Mouse (Mus musculus): ENCODE results near the gene Sim2. TPM values are rescaled to one million over a fixed set of nuclear protein-coding genes. Genes with fewer than 3 reads are reported as not detected.

Sim2 gene
- polyA plus RNA-seq, 1 experiment: 8.6 TPM

GRCm38 (mm10) chr16:94059820-94060219, 24.9 kb upstream of the Sim2 start:
- H3K4me3 ChIP-seq: no peak overlapping the region
- no peaks in the 10 kb centered on the region for H3K36me3 ChIP-seq (ENCODE audit: control insufficient read depth, insufficient read depth)
- no peak for TF ChIP-seq USF1 (IDR thresholded peaks at IDR 0.05; ENCODE audit: low read depth)
- no peak for TF ChIP-seq TCF3 (IDR thresholded peaks at IDR 0.05; ENCODE audit: insufficient read length, low read depth)
- no peak overlapping the region for H3K4me2 ChIP-seq (ENCODE audit: low read depth)
- no peak overlapping the region for H3ac ChIP-seq (ENCODE audit: control insufficient read depth, insufficient read length)
- H3K27me3 ChIP-seq (ENCODE audit: control insufficient read depth, insufficient read depth, insufficient read length): no peaks in the 10 kb centered on the region
- no peaks in the 10 kb centered on the region for H3K79me2 ChIP-seq (ENCODE audit: control insufficient read depth, insufficient read depth)

GRCm38 (mm10) chr16:94064211-94064610, 20.5 kb upstream of the Sim2 start:
- H3K27me3 ChIP-seq (ENCODE audit: control insufficient read depth, insufficient read depth, insufficient read length): no peaks in the 10 kb centered on the region
- no peak overlapping the region for H3K4me3 ChIP-seq

GRCm38 (mm10) chr16:94065728-94066674, 18.7 kb upstream of the Sim2 start:
- Histone ChIP-seq H3K79me2 (ENCODE audit: control insufficient read depth, insufficient read depth) (no peaks in the 10 kb centered on the region), H3K36me3 (ENCODE audit: control insufficient read depth, insufficient read depth) (no peaks in the 10 kb centered on the region), H3K4me2 (ENCODE audit: low read depth) (no peak overlapping the region), H3K4me3 (no peak overlapping the region), H3K27me3 (ENCODE audit: control insufficient read depth, insufficient read depth, insufficient read length) (no peaks in the 10 kb centered on the region), H3ac (ENCODE audit: control insufficient read depth, insufficient read length) (no peak overlapping the region)
- no peak for TF ChIP-seq USF1 (IDR thresholded peaks at IDR 0.05; ENCODE audit: low read depth)

More at GRCm38 (mm10) chr16:94064211-94064610, 20.5 kb upstream of the Sim2 start:
- H3K4me2 ChIP-seq (ENCODE audit: low read depth): no peak overlapping the region
- H3ac ChIP-seq (ENCODE audit: control insufficient read depth, insufficient read length): no peak overlapping the region
- no peaks in the 10 kb centered on the region for H3K36me3 ChIP-seq (ENCODE audit: control insufficient read depth, insufficient read depth)
- no peaks in the 10 kb centered on the region for H3K79me2 ChIP-seq (ENCODE audit: control insufficient read depth, insufficient read depth)
- TF ChIP-seq CEBPB (IDR thresholded peaks at IDR 0.05; ENCODE audit: insufficient read depth, poor library complexity, severe bottlenecking): no peak

GRCm38 (mm10) chr16:94066771-94067170, 18.0 kb upstream of the Sim2 start:
- H3ac ChIP-seq (ENCODE audit: control insufficient read depth, insufficient read length): no peak overlapping the region
- no peaks in the 10 kb centered on the region for H3K36me3 ChIP-seq (ENCODE audit: control insufficient read depth, insufficient read depth)
- no peak overlapping the region for H3K4me2 ChIP-seq (ENCODE audit: low read depth)
- H3K4me3 ChIP-seq: no peak overlapping the region
- TF ChIP-seq USF1 (IDR thresholded peaks at IDR 0.05; ENCODE audit: low read depth) (no peak), SRF (IDR thresholded peaks at IDR 0.05; ENCODE audit: control insufficient read depth, insufficient read length, low read depth) (no peak), MYOG (IDR thresholded peaks at IDR 0.05; ENCODE audit: control insufficient read depth in 1 of 3, insufficient read depth in 1 of 3, insufficient read length in 2 of 3, low read depth in 2 of 3) (no peak), POLR2AphosphoS2 (IDR thresholded peaks at IDR 0.05; ENCODE audit: insufficient read length, low read depth) (no peak), MAX (IDR thresholded peaks at IDR 0.05; ENCODE audit: low read depth) (no peak), CEBPB (IDR thresholded peaks at IDR 0.05; ENCODE audit: insufficient read depth, poor library complexity, severe bottlenecking) (no peak), POLR2A (IDR thresholded peaks at IDR 0.05; ENCODE audit: insufficient read length, low read depth) (no peak), E2F4 (IDR thresholded peaks at IDR 0.05; ENCODE audit: insufficient read depth) (no peak), REST (IDR thresholded peaks at IDR 0.05; ENCODE audit: insufficient read depth, insufficient read length) (no peak)
- H3K27me3 ChIP-seq (ENCODE audit: control insufficient read depth, insufficient read depth, insufficient read length): no peaks in the 10 kb centered on the region
- H3K79me2 ChIP-seq (ENCODE audit: control insufficient read depth, insufficient read depth): no peaks in the 10 kb centered on the region

- Histone ChIP-seq H3K36me3 (ENCODE audit: control insufficient read depth, insufficient read depth) (no peaks in the 10 kb centered on the region), H3ac (ENCODE audit: control insufficient read depth, insufficient read length) (no peak overlapping the region), H3K4me2 (ENCODE audit: low read depth) (peak overlapping the region; percentile 12), H3K4me3 (no peak overlapping the region), H3K79me2 (ENCODE audit: control insufficient read depth, insufficient read depth) (no peaks in the 10 kb centered on the region), H3K27me3 (ENCODE audit: control insufficient read depth, insufficient read depth, insufficient read length) (no peaks in the 10 kb centered on the region)
- no peak for TF ChIP-seq SRF (IDR thresholded peaks at IDR 0.05; ENCODE audit: control insufficient read depth, insufficient read length, low read depth)
- peak; percentile 79 for TF ChIP-seq USF1 (IDR thresholded peaks at IDR 0.05; ENCODE audit: low read depth)
- TF ChIP-seq MAX (IDR thresholded peaks at IDR 0.05; ENCODE audit: low read depth): no peak
These were observed 17.5 kb upstream of the Sim2 start for GRCm38 (mm10) chr16:94067280-94067679.

- Histone ChIP-seq H3K4me2 (ENCODE audit: low read depth) (no peak overlapping the region), H3K79me2 (ENCODE audit: control insufficient read depth, insufficient read depth) (no peaks in the 10 kb centered on the region), H3K4me3 (no peak overlapping the region), H3K27me3 (ENCODE audit: control insufficient read depth, insufficient read depth, insufficient read length) (no peaks in the 10 kb centered on the region), H3K36me3 (ENCODE audit: control insufficient read depth, insufficient read depth) (no peaks in the 10 kb centered on the region), H3ac (ENCODE audit: control insufficient read depth, insufficient read length) (no peak overlapping the region)
- TF ChIP-seq MAX (IDR thresholded peaks at IDR 0.05; ENCODE audit: low read depth) (no peak), POLR2A (IDR thresholded peaks at IDR 0.05; ENCODE audit: insufficient read length, low read depth) (no peak), E2F4 (IDR thresholded peaks at IDR 0.05; ENCODE audit: insufficient read depth) (no peak), MYOG (IDR thresholded peaks at IDR 0.05; ENCODE audit: control insufficient read depth in 1 of 3, insufficient read depth in 1 of 3, insufficient read length in 2 of 3, low read depth in 2 of 3) (no peak), SRF (IDR thresholded peaks at IDR 0.05; ENCODE audit: control insufficient read depth, insufficient read length, low read depth) (no peak), REST (IDR thresholded peaks at IDR 0.05; ENCODE audit: insufficient read depth, insufficient read length) (no peak), TCF3 (IDR thresholded peaks at IDR 0.05; ENCODE audit: insufficient read length, low read depth) (no peak), MYOD1 (IDR thresholded peaks at IDR 0.05; ENCODE audit: control insufficient read depth in 1 of 3, insufficient read length in 2 of 3, low read depth in 2 of 3) (no peak), TCF12 (IDR thresholded peaks at IDR 0.05; ENCODE audit: insufficient read depth, poor library complexity, severe bottlenecking) (no peak), POLR2AphosphoS2 (IDR thresholded peaks at IDR 0.05; ENCODE audit: insufficient read length, low read depth) (no peak), USF1 (IDR thresholded peaks at IDR 0.05; ENCODE audit: low read depth) (no peak), CEBPB (IDR thresholded peaks at IDR 0.05; ENCODE audit: insufficient read depth, poor library complexity, severe bottlenecking) (no peak)
These were observed 15.7 kb upstream of the Sim2 start for GRCm38 (mm10) chr16:94069061-94069460.

Data from myocyte (in vitro differentiated cells).